Mouse (Mus musculus): ENCODE measurements around the gene Mink1.

- TF ChIP-seq POLR2A (IDR thresholded peaks at IDR 0.05; ENCODE audit: borderline replicate concordance, extremely low read depth, insufficient read depth, insufficient read length, poor library complexity, severe bottlenecking) (no peak), CTCF (IDR thresholded peaks at IDR 0.05; ENCODE audit: borderline replicate concordance, extremely low read depth, insufficient read depth, insufficient read length) (no peak)
Observed at GRCm38 (mm10) chr11:70528610-70529009, 34.1 kb upstream of the Mink1 start.
